Mouse (Mus musculus): ENCODE measurements at regions not wholly inside any gene's neighbourhood (a gene's known extent, or its start where the extent isn't known, plus 50 kb on each side); places are given as distances from the start of the nearest gene placed in this dataset.

- TF ChIP-seq CTCF (conservative IDR thresholded peaks at IDR 0.05 in 1 of 2, IDR thresholded peaks at IDR 0.05 in 1 of 2; ENCODE audit: low read depth in 2 of 2, low read length in 2 of 2) (no peak), POLR2AphosphoS2 (IDR thresholded peaks at IDR 0.05; ENCODE audit: low read depth, low read length) (no peak), MYC (IDR thresholded peaks at IDR 0.05; ENCODE audit: low read depth, low read length) (no peak), USF2 (conservative IDR thresholded peaks at IDR 0.05; ENCODE audit: low read depth, low read length) (no peak), ETS1 (conservative IDR thresholded peaks at IDR 0.05; ENCODE audit: low read depth, low read length) (no peak), POLR2A (IDR thresholded peaks at IDR 0.05; ENCODE audit: low read depth, low read length) (no peak), ZC3H11A (IDR thresholded peaks at IDR 0.05; ENCODE audit: low read depth, low read length) (no peak), EP300 (IDR thresholded peaks at IDR 0.05; ENCODE audit: low read length) (no peak), TCF12 (IDR thresholded peaks at IDR 0.05; ENCODE audit: low read depth, low read length) (no peak), ELF1 (IDR thresholded peaks at IDR 0.05; ENCODE audit: low read depth, low read length) (no peak), MXI1 (IDR thresholded peaks at IDR 0.05; ENCODE audit: low read depth, low read length) (no peak), CHD1 (IDR thresholded peaks at IDR 0.05; ENCODE audit: low read depth, low read length) (no peak), MEF2A (IDR thresholded peaks at IDR 0.05; ENCODE audit: borderline replicate concordance, low read depth, low read length) (no peak), JUN (IDR thresholded peaks at IDR 0.05; ENCODE audit: insufficient read depth, low read depth, low read length) (no peak)
Observed at GRCm38 (mm10) chr7:69670211-69670610, 696.3 kb downstream of the Nr2f2 start.

Measured in CH12.LX (cell line).